Comparison of ENCODE assay signal across 27 mouse cellular contexts in genomic region chr13:114303466-114304175, GRCm38 (mm10).
A peak's percentile ranks its signal among the peaks of the same experiment; 100 is the strongest.
DNase-seq lines count a peak whose midpoint lies in the region; ATAC-seq and TF ChIP-seq lines count a peak whose summit lies in the region.
"Had no signal": no experiment of that assay in that cellular context is flagged by ENCODE, and none has a peak within 500 bp of the region (broad histone marks: within the 10 kb centered on the region; RNA-seq: fewer than 3 reads in every experiment).

No protein-coding gene starts in this region.

- no peak overlapping the region for H3K4me3 ChIP-seq in liver, embryonic 11.5 days (ENCODE audit: low read depth, low read length)
- H3K4me3 ChIP-seq in liver, embryonic 14.5 days (ENCODE audit: insufficient read depth in 1 of 2, low read depth in 2 of 2, low read length in 2 of 2), result no peak overlapping the region
- H3K4me3 ChIP-seq in left cerebral cortex, adult 2 months, result no peak overlapping the region
- no peak overlapping the region for H3K4me3 ChIP-seq in hindbrain, postnatal 0 days (ENCODE audit: low read length)
- H3K4me3 ChIP-seq: forebrain, embryonic 10.5 days; forebrain, embryonic 13.5 days; heart, embryonic 12.5 days; heart, embryonic 15.5 days; hindbrain, embryonic 10.5 days; hindbrain, embryonic 13.5 days had no signal

- H3K36me3 ChIP-seq in liver, embryonic 11.5 days (ENCODE audit: control insufficient read depth, insufficient read depth, low read length), result no peaks in the 10 kb centered on the region
- no peaks in the 10 kb centered on the region for H3K36me3 ChIP-seq in liver, embryonic 14.5 days (replicated peaks; ENCODE audit: control insufficient read depth, insufficient read depth, low read depth)
- H3K36me3 ChIP-seq in hindbrain, postnatal 0 days (ENCODE audit: insufficient read depth, low read length), result no peaks in the 10 kb centered on the region

- no peak overlapping the region for H3K4me2 ChIP-seq in liver, embryonic 11.5 days
- no peak overlapping the region for H3K4me2 ChIP-seq in liver, embryonic 14.5 days (ENCODE audit: low read depth)
- no peak overlapping the region for H3K4me2 ChIP-seq in hindbrain, postnatal 0 days (ENCODE audit: low read depth, low read length)
- H3K4me2 ChIP-seq: forebrain, embryonic 13.5 days; heart, embryonic 12.5 days; heart, embryonic 15.5 days; hindbrain, embryonic 13.5 days had no signal

- DNase-seq in liver, embryonic 11.5 days (ENCODE audit: low spot score), result no peak
- DNase-seq in liver (no peak), ZHBTc4 (ENCODE audit: low read depth, low spot score) (peak; percentile 55)
- no peak for DNase-seq in liver, embryonic 14.5 days (ENCODE audit: low read depth in 3 of 3, low spot score in 3 of 3)
- no peak for DNase-seq in left cerebral cortex, adult 2 months (ENCODE audit: extremely low spot score in 1 of 2, low spot score in 2 of 2)
- DNase-seq in hindbrain, postnatal 0 days (ENCODE audit: low spot score), result no peak
- no peak for DNase-seq in kidney, adult 18-20 months
- DNase-seq: adrenal gland, adult 8-10 months; adrenal gland, postnatal 25 days; cerebellum, adult 18-20 months; cerebellum, adult 9-10 months; cerebellum, postnatal 14 days; forebrain, postnatal 0 days; gastrocnemius, postnatal 25 days; heart, adult 18-20 months; heart, postnatal 10 days; heart, postnatal 36 days had no signal

- H3K9me3 ChIP-seq in liver, embryonic 11.5 days (ENCODE audit: control insufficient read depth, low read length), result no peaks in the 10 kb centered on the region
- H3K9me3 ChIP-seq in liver, embryonic 14.5 days (ENCODE audit: control insufficient read depth, low read length), result no peaks in the 10 kb centered on the region
- H3K9me3 ChIP-seq in hindbrain, postnatal 0 days (ENCODE audit: low read length), result no peaks in the 10 kb centered on the region
- H3K9me3 ChIP-seq: forebrain, embryonic 10.5 days; forebrain, embryonic 13.5 days; G1E; heart, embryonic 12.5 days; heart, embryonic 15.5 days; hindbrain, embryonic 10.5 days; hindbrain, embryonic 13.5 days had no signal

- peak; percentile 17; the same call in 1 of the 2 replicates for TF ChIP-seq EP300 in liver, embryonic 14.5 days (IDR thresholded peaks at IDR 0.05; ENCODE audit: low read depth)

- WGBS in liver, embryonic 11.5 days, result 73% methylated on average over 4 of the region's 4 CpGs
- 59% methylated on average over 4 of the region's 4 CpGs for WGBS in liver, embryonic 14.5 days (ENCODE audit: insufficient replicate concordance)
- WGBS in hindbrain, postnatal 0 days, result 87% methylated on average over 4 of the region's 4 CpGs

- peak; percentile 53; the same call in 1 of the 2 replicates for ATAC-seq in liver, embryonic 11.5 days (replicated peaks; ENCODE audit: low FRiP score)
- no peak for ATAC-seq in liver, embryonic 14.5 days (ENCODE audit: insufficient read depth)
- ATAC-seq in hindbrain, postnatal 0 days, result no peak
- ATAC-seq: activated CD4-positive, CD25-positive, alpha-beta regulatory T cell, adult 4 months; forebrain, embryonic 13.5 days; forebrain, postnatal 0 days; hindbrain, embryonic 16.5 days; Patski had no signal

- intact Hi-C loops in left cerebral cortex, adult 2 months (cut with DNase I), result loop anchor here (10.0 kb wide), 1 partner anchor 229 kb away; no protein-coding TSS in a partner anchor

- H3K27me3 ChIP-seq in liver, embryonic 11.5 days (replicated peaks; ENCODE audit: control insufficient read depth, insufficient read depth, low read length), result no peaks in the 10 kb centered on the region
- H3K27me3 ChIP-seq in liver, embryonic 14.5 days (ENCODE audit: control insufficient read depth, insufficient read depth, low read length), result no peaks in the 10 kb centered on the region
- H3K27me3 ChIP-seq in hindbrain, postnatal 0 days (ENCODE audit: insufficient read depth, low read length), result no peaks in the 10 kb centered on the region
- H3K27me3 ChIP-seq: forebrain, embryonic 13.5 days; heart, embryonic 12.5 days; heart, embryonic 15.5 days; hindbrain, embryonic 13.5 days; Patski had no signal

- no peak overlapping the region for H3K27ac ChIP-seq in liver, embryonic 11.5 days (ENCODE audit: low read depth, low read length)
- H3K27ac ChIP-seq in liver, embryonic 14.5 days, result no peak overlapping the region
- H3K27ac ChIP-seq in left cerebral cortex, adult 2 months, result no peak overlapping the region
- H3K27ac ChIP-seq in hindbrain, postnatal 0 days, result no peak overlapping the region
- H3K27ac ChIP-seq: forebrain, embryonic 10.5 days; forebrain, embryonic 13.5 days; heart, embryonic 15.5 days; hindbrain, embryonic 10.5 days; hindbrain, embryonic 13.5 days had no signal

- peaks cover 2% of the 10 kb centered on the region; the same call in 1 of the 2 replicates for H3K4me1 ChIP-seq in liver, embryonic 11.5 days (replicated peaks; ENCODE audit: control insufficient read depth, insufficient read depth, low read length)
- 0 out of 4 replicates have a peak, but pooled peaks cover 0 to 2% of the 10 kb centered on the region in 2 experiments for H3K4me1 ChIP-seq in liver, embryonic 14.5 days (replicated peaks; ENCODE audit: control insufficient read depth in 2 of 2, insufficient read depth in 2 of 2, low read length in 1 of 2)
- H3K4me1 ChIP-seq in hindbrain, postnatal 0 days (ENCODE audit: insufficient read depth, low read length), result no peaks in the 10 kb centered on the region
- H3K4me1 ChIP-seq: forebrain, embryonic 10.5 days; forebrain, embryonic 13.5 days; heart, embryonic 12.5 days; heart, embryonic 15.5 days; hindbrain, embryonic 10.5 days; hindbrain, embryonic 13.5 days had no signal

- no peak overlapping the region for H3K9ac ChIP-seq in liver, embryonic 11.5 days (ENCODE audit: low read depth, low read length)
- no peak overlapping the region for H3K9ac ChIP-seq in liver, embryonic 14.5 days (replicated peaks)
- no peak overlapping the region for H3K9ac ChIP-seq in hindbrain, postnatal 0 days (replicated peaks; ENCODE audit: low read length)
- H3K9ac ChIP-seq: forebrain, embryonic 13.5 days; forebrain, postnatal 0 days; heart, embryonic 12.5 days; heart, embryonic 15.5 days; hindbrain, embryonic 13.5 days had no signal

- TF ChIP-seq CTCF in liver, embryonic 14.5 days (IDR thresholded peaks at IDR 0.05; ENCODE audit: low read depth), result no peak
- TF ChIP-seq CTCF in left cerebral cortex, adult 2 months (IDR thresholded peaks at IDR 0.05), result no peak
- TF ChIP-seq CTCF in hindbrain, postnatal 0 days (IDR thresholded peaks at IDR 0.05; ENCODE audit: low read depth), result no peak
